Mouse (Mus musculus): ENCODE data around the gene Tnik. TPM values are rescaled to one million over a fixed set of nuclear protein-coding genes. Genes with fewer than 3 reads are reported as not detected.

The Tnik gene
- total RNA-seq, 4 experiments from 2014 or later, result 13.6 to 28.1 (median 19.6) TPM

GRCm38 (mm10) chr3:28723534-28723933 is 460.5 kb downstream of the Tnik start:
- no peak for DNase-seq

GRCm38 (mm10) chr3:28725203-28725602 is 462.2 kb downstream of the Tnik start:
- no peak for DNase-seq

Small RNA genes lying within 50 kb of the gene (microRNA-seq; reads per million reads assigned to microRNA genes)
- 0 reads per million in 2 experiments for gene Mir466q

Measured in adrenal gland, adult 8-10 months (tissue).